Mouse (Mus musculus): ENCODE data around the gene 1700012P22Rik. TPM values are rescaled to one million over a fixed set of nuclear protein-coding genes. Genes with fewer than 3 reads are reported as not detected.

Gene 1700012P22Rik
- polyA plus RNA-seq (2014; fragmentation: Nextera tagmentation; extraction: Ambion mirVana): not detected in 2 replicates

GRCm38 (mm10) chr4:144438672-144439071, at the start of gene 1700012P22Rik:
1700012P22Rik (minus strand) TSS chr4:144438772.
- Histone ChIP-seq H3K27me3 (ENCODE audit: control insufficient read depth, insufficient read depth, low read length) (no peaks in the 10 kb centered on the region), H3K27ac (ENCODE audit: low read depth, low read length) (no peak within 1 kb of the TSS), H3K9me3 (ENCODE audit: control insufficient read depth, low read length) (peaks cover 3% of the 10 kb centered on the region; the same call in 1 of the 2 replicates), H3K4me3 (ENCODE audit: low read depth, low read length) (no peak within 1 kb of the TSS), H3K4me2 (ENCODE audit: low read depth) (no peak within 1 kb of the TSS), H3K4me1 (ENCODE audit: control insufficient read depth, insufficient read depth, low read length) (no peaks in the 10 kb centered on the region), H3K36me3 (ENCODE audit: control insufficient read depth, insufficient read depth, low read length) (no peaks in the 10 kb centered on the region), H3K9ac (ENCODE audit: low read length) (no peak within 1 kb of the TSS)
- no peak for ATAC-seq (ENCODE audit: insufficient read depth, low FRiP score, low TSS enrichment)
- DNase-seq (ENCODE audit: low spot score): no peak

GRCm38 (mm10) chr4:144468091-144468490, 29.5 kb upstream of the 1700012P22Rik start:
- ATAC-seq (ENCODE audit: insufficient read depth, low FRiP score, low TSS enrichment) (no peak), DNase-seq (ENCODE audit: low spot score) (no peak)
- no peaks in the 10 kb centered on the region for H3K36me3 ChIP-seq (ENCODE audit: control insufficient read depth, insufficient read depth, low read length)
- no peaks in the 10 kb centered on the region for H3K9me3 ChIP-seq (ENCODE audit: control insufficient read depth, low read length)
- no peak overlapping the region for H3K27ac ChIP-seq (ENCODE audit: low read depth, low read length)
- H3K9ac ChIP-seq (ENCODE audit: low read length): no peak overlapping the region
- WGBS: 70% methylated on average over 1 of the region's 1 CpGs
- H3K27me3 ChIP-seq (ENCODE audit: control insufficient read depth, insufficient read depth, low read length): no peaks in the 10 kb centered on the region
- H3K4me1 ChIP-seq (ENCODE audit: control insufficient read depth, insufficient read depth, low read length): no peaks in the 10 kb centered on the region
- no peak overlapping the region for H3K4me2 ChIP-seq (ENCODE audit: low read depth)
- H3K4me3 ChIP-seq (ENCODE audit: low read depth, low read length): no peak overlapping the region

GRCm38 (mm10) chr4:144465206-144465605, 26.6 kb upstream of the 1700012P22Rik start:
- Histone ChIP-seq H3K4me3 (ENCODE audit: low read depth, low read length) (no peak overlapping the region), H3K9me3 (ENCODE audit: control insufficient read depth, low read length) (no peaks in the 10 kb centered on the region), H3K36me3 (ENCODE audit: control insufficient read depth, insufficient read depth, low read length) (no peaks in the 10 kb centered on the region), H3K9ac (ENCODE audit: low read length) (no peak overlapping the region), H3K27me3 (ENCODE audit: control insufficient read depth, insufficient read depth, low read length) (no peaks in the 10 kb centered on the region), H3K4me1 (ENCODE audit: control insufficient read depth, insufficient read depth, low read length) (no peaks in the 10 kb centered on the region), H3K27ac (ENCODE audit: low read depth, low read length) (no peak overlapping the region), H3K4me2 (ENCODE audit: low read depth) (no peak overlapping the region)
- 89% methylated on average over 2 of the region's 2 CpGs for WGBS
- DNase-seq (ENCODE audit: low spot score) (no peak), ATAC-seq (ENCODE audit: insufficient read depth, low FRiP score, low TSS enrichment) (no peak)

GRCm38 (mm10) chr4:144463656-144464055, 25.1 kb upstream of the 1700012P22Rik start, which contains the start of gene Aadacl3:
Aadacl3 (minus strand) TSS chr4:144463756.
- Histone ChIP-seq H3K4me2 (ENCODE audit: low read depth) (no peak within 1 kb of the TSS), H3K36me3 (ENCODE audit: control insufficient read depth, insufficient read depth, low read length) (no peaks in the 10 kb centered on the region), H3K27me3 (ENCODE audit: control insufficient read depth, insufficient read depth, low read length) (no peaks in the 10 kb centered on the region), H3K27ac (ENCODE audit: low read depth, low read length) (no peak within 1 kb of the TSS), H3K9me3 (ENCODE audit: control insufficient read depth, low read length) (no peaks in the 10 kb centered on the region), H3K4me1 (ENCODE audit: control insufficient read depth, insufficient read depth, low read length) (no peaks in the 10 kb centered on the region), H3K4me3 (ENCODE audit: low read depth, low read length) (no peak within 1 kb of the TSS), H3K9ac (ENCODE audit: low read length) (no peak within 1 kb of the TSS)
- 82% methylated on average over 3 of the region's 3 CpGs for WGBS
- DNase-seq (ENCODE audit: low spot score) (no peak), ATAC-seq (ENCODE audit: insufficient read depth, low FRiP score, low TSS enrichment) (no peak)

GRCm38 (mm10) chr4:144453217-144453616, 14.6 kb upstream of the 1700012P22Rik start, which contains the start of gene Gm9944:
Gm9944 (minus strand) TSS chr4:144453317.
- H3K4me1 ChIP-seq (ENCODE audit: control insufficient read depth, insufficient read depth, low read length): no peaks in the 10 kb centered on the region
- H3K36me3 ChIP-seq (ENCODE audit: control insufficient read depth, insufficient read depth, low read length): no peaks in the 10 kb centered on the region
- H3K27me3 ChIP-seq (ENCODE audit: control insufficient read depth, insufficient read depth, low read length): no peaks in the 10 kb centered on the region
- no peak within 1 kb of the TSS for H3K9ac ChIP-seq (ENCODE audit: low read length)
- no peak within 1 kb of the TSS for H3K4me3 ChIP-seq (ENCODE audit: low read depth, low read length)
- ATAC-seq (ENCODE audit: insufficient read depth, low FRiP score, low TSS enrichment) (no peak), DNase-seq (ENCODE audit: low spot score) (no peak)
- WGBS: 83% methylated on average over 2 of the region's 2 CpGs
- 0 out of 2 replicates have a peak, but pooled peaks cover 3% of the 10 kb centered on the region for H3K9me3 ChIP-seq (ENCODE audit: control insufficient read depth, low read length)
- H3K4me2 ChIP-seq (ENCODE audit: low read depth): no peak within 1 kb of the TSS
- H3K27ac ChIP-seq (ENCODE audit: low read depth, low read length): no peak within 1 kb of the TSS

GRCm38 (mm10) chr4:144448546-144448945, 10.0 kb upstream of the 1700012P22Rik start:
- 92% methylated on average over 2 of the region's 2 CpGs for WGBS
- no peak for ATAC-seq (ENCODE audit: insufficient read depth, low FRiP score, low TSS enrichment)
- H3K4me1 ChIP-seq (ENCODE audit: control insufficient read depth, insufficient read depth, low read length): no peaks in the 10 kb centered on the region
- H3K27ac ChIP-seq (ENCODE audit: low read depth, low read length): no peak overlapping the region
- no peaks in the 10 kb centered on the region for H3K27me3 ChIP-seq (ENCODE audit: control insufficient read depth, insufficient read depth, low read length)
- H3K9ac ChIP-seq (ENCODE audit: low read length): no peak overlapping the region
- no peak overlapping the region for H3K4me2 ChIP-seq (ENCODE audit: low read depth)
- no peak for DNase-seq (ENCODE audit: low spot score)
- H3K36me3 ChIP-seq (ENCODE audit: control insufficient read depth, insufficient read depth, low read length): no peaks in the 10 kb centered on the region
- H3K9me3 ChIP-seq (ENCODE audit: control insufficient read depth, low read length): no peaks in the 10 kb centered on the region
- no peak overlapping the region for H3K4me3 ChIP-seq (ENCODE audit: low read depth, low read length)

GRCm38 (mm10) chr4:144441582-144441981, 3.0 kb upstream of the 1700012P22Rik start:
- Histone ChIP-seq H3K9ac (ENCODE audit: low read length) (no peak overlapping the region), H3K4me2 (ENCODE audit: low read depth) (no peak overlapping the region), H3K27me3 (ENCODE audit: control insufficient read depth, insufficient read depth, low read length) (no peaks in the 10 kb centered on the region), H3K4me1 (ENCODE audit: control insufficient read depth, insufficient read depth, low read length) (no peaks in the 10 kb centered on the region), H3K27ac (ENCODE audit: low read depth, low read length) (no peak overlapping the region), H3K4me3 (ENCODE audit: low read depth, low read length) (no peak overlapping the region), H3K9me3 (ENCODE audit: control insufficient read depth, low read length) (peaks cover 3% of the 10 kb centered on the region; the same call in 1 of the 2 replicates), H3K36me3 (ENCODE audit: control insufficient read depth, insufficient read depth, low read length) (no peaks in the 10 kb centered on the region)
- DNase-seq (ENCODE audit: low spot score) (no peak), ATAC-seq (ENCODE audit: insufficient read depth, low FRiP score, low TSS enrichment) (no peak)
- WGBS: 80% methylated on average over 1 of the region's 1 CpGs

- Histone ChIP-seq H3K9me3 (ENCODE audit: control insufficient read depth, low read length) (peaks cover 3% of the 10 kb centered on the region; the same call in 1 of the 2 replicates), H3K27me3 (ENCODE audit: control insufficient read depth, insufficient read depth, low read length) (no peaks in the 10 kb centered on the region), H3K27ac (ENCODE audit: low read depth, low read length) (no peak overlapping the region), H3K36me3 (ENCODE audit: control insufficient read depth, insufficient read depth, low read length) (no peaks in the 10 kb centered on the region), H3K4me1 (ENCODE audit: control insufficient read depth, insufficient read depth, low read length) (no peaks in the 10 kb centered on the region), H3K4me3 (ENCODE audit: low read depth, low read length) (no peak overlapping the region), H3K4me2 (ENCODE audit: low read depth) (no peak overlapping the region), H3K9ac (ENCODE audit: low read length) (no peak overlapping the region)
- ATAC-seq (ENCODE audit: insufficient read depth, low FRiP score, low TSS enrichment) (no peak), DNase-seq (ENCODE audit: low spot score) (no peak)
- 87% methylated on average over 4 of the region's 4 CpGs for WGBS
Observed at GRCm38 (mm10) chr4:144441095-144441494, 2.5 kb upstream of the 1700012P22Rik start.

- Histone ChIP-seq H3K4me3 (ENCODE audit: low read depth, low read length) (no peak overlapping the region), H3K27ac (ENCODE audit: low read depth, low read length) (no peak overlapping the region), H3K27me3 (ENCODE audit: control insufficient read depth, insufficient read depth, low read length) (no peaks in the 10 kb centered on the region), H3K4me1 (ENCODE audit: control insufficient read depth, insufficient read depth, low read length) (no peaks in the 10 kb centered on the region), H3K9me3 (ENCODE audit: control insufficient read depth, low read length) (no peaks in the 10 kb centered on the region), H3K9ac (ENCODE audit: low read length) (no peak overlapping the region), H3K4me2 (ENCODE audit: low read depth) (no peak overlapping the region), H3K36me3 (ENCODE audit: control insufficient read depth, insufficient read depth, low read length) (no peaks in the 10 kb centered on the region)
- DNase-seq (ENCODE audit: low spot score) (no peak), ATAC-seq (ENCODE audit: insufficient read depth, low FRiP score, low TSS enrichment) (no peak)
- 91% methylated on average over 5 of the region's 5 CpGs for WGBS
Observed at GRCm38 (mm10) chr4:144433216-144433615, 5.4 kb downstream of the 1700012P22Rik start.

All from neural tube, embryonic 11.5 days (tissue).